Mouse (Mus musculus) adrenal gland, postnatal 10 days (tissue): ENCODE results near the gene Kcnh2. TPM values are rescaled to one million over a fixed set of nuclear protein-coding genes. Genes with fewer than 3 reads are reported as not detected.

Experiments
- DNase-seq: peaks from one replicate; pipeline ENCODE4 v3.0.0; 2021; ENCODE audit warnings: mixed read lengths
- total RNA-seq, 2 experiments: library from RNA; stranded (reverse); gene quantifications; 2 replicates each; pipeline ENCODE4 v1.2.3; 2021

Gene Kcnh2
- total RNA-seq, 2 experiments from 2014 or later = 12.8 to 23.1 TPM

GRCm38 (mm10) chr5:24379501-24379900 lies 28.1 kb upstream of the Kcnh2 start:
- no peak for DNase-seq

- DNase-seq = no peak
Measured at GRCm38 (mm10) chr5:24378700-24379099, 27.3 kb upstream of the Kcnh2 start.

- no peak for DNase-seq
Measured at GRCm38 (mm10) chr5:24374666-24375328, 23.4 kb upstream of the Kcnh2 start.

- no peak for DNase-seq
Measured at GRCm38 (mm10) chr5:24374216-24374615, 22.8 kb upstream of the Kcnh2 start.

- no peak for DNase-seq
Measured at GRCm38 (mm10) chr5:24373807-24374206, 22.4 kb upstream of the Kcnh2 start.

- no peak for DNase-seq
Measured at GRCm38 (mm10) chr5:24369767-24370166, 18.4 kb upstream of the Kcnh2 start.

GRCm38 (mm10) chr5:24366426-24366825 lies 15.0 kb upstream of the Kcnh2 start:
- no peak for DNase-seq

- no peak for DNase-seq
Measured at GRCm38 (mm10) chr5:24365528-24365927, 14.1 kb upstream of the Kcnh2 start.

- peak; percentile 65 for DNase-seq
Measured at GRCm38 (mm10) chr5:24364963-24365362, 13.6 kb upstream of the Kcnh2 start.

GRCm38 (mm10) chr5:24364508-24364907 lies 13.1 kb upstream of the Kcnh2 start, which contains the start of gene Nos3:
Gene Nos3, plus strand, starts transcription at chr5:24364810.
- peak; percentile 55 for DNase-seq

- no peak for DNase-seq
Measured at GRCm38 (mm10) chr5:24364061-24364460, 12.7 kb upstream of the Kcnh2 start.

GRCm38 (mm10) chr5:24363467-24363866 lies 12.1 kb upstream of the Kcnh2 start:
- DNase-seq = no peak

GRCm38 (mm10) chr5:24360792-24361454 lies 9.5 kb upstream of the Kcnh2 start:
- DNase-seq = peak; percentile 91

GRCm38 (mm10) chr5:24357461-24357860 lies 6.1 kb upstream of the Kcnh2 start:
- peak; percentile 89 for DNase-seq

GRCm38 (mm10) chr5:24356764-24357163 lies 5.4 kb upstream of the Kcnh2 start:
- no peak for DNase-seq

GRCm38 (mm10) chr5:24353327-24353726 lies 1.9 kb upstream of the Kcnh2 start:
- no peak for DNase-seq

GRCm38 (mm10) chr5:24352251-24352859 lies 951 bp upstream of the Kcnh2 start:
- DNase-seq = peak; percentile 74

GRCm38 (mm10) chr5:24351701-24352171 lies 332 bp upstream of the Kcnh2 start:
- peak; percentile 92 for DNase-seq

GRCm38 (mm10) chr5:24350531-24351250 lies 713 bp downstream of the Kcnh2 start:
- no peak for DNase-seq

- DNase-seq = peak; percentile 49
Measured at GRCm38 (mm10) chr5:24350073-24350472, 1.3 kb downstream of the Kcnh2 start.

- DNase-seq = peak; percentile 73
Measured at GRCm38 (mm10) chr5:24348546-24348945, 2.9 kb downstream of the Kcnh2 start.

GRCm38 (mm10) chr5:24348128-24348527 lies 3.3 kb downstream of the Kcnh2 start:
- DNase-seq = peak; percentile 87
